Mouse (Mus musculus) midbrain, embryonic 14.5 days (tissue): ENCODE data around the gene Lrguk. TPM values are rescaled to one million over a fixed set of nuclear protein-coding genes. Genes with fewer than 3 reads are reported as not detected.

ENCODE experiments used
- ATAC-seq: fragments of 200-750 bp; cut with Nextera tagmentation; 2 replicates; pipeline ENCODE4 v1.8.0; 2017; ENCODE audit warnings: moderate number of reproducible peaks, moderate library complexity; ENCODE audit not compliant: low FRiP score, low TSS enrichment
- DNase-seq: peaks from one replicate; pipeline ENCODE4 v3.0.0-alpha.2; 2015
- H3K27ac ChIP-seq: fragments of 300-500 bp; sonication (generic); replicated peaks from 2 replicates; pipeline ENCODE4 v1.5.1; 2014; ENCODE audit warnings: mild to moderate bottlenecking, low read depth, low read length, moderate library complexity
- H3K27me3 ChIP-seq: fragments of 300-500 bp; sonication (generic); 2 replicates; pipeline ENCODE4 v1.6.1; 2014; ENCODE audit warnings: low read length, control low read depth, mixed read lengths; ENCODE audit not compliant: control insufficient read depth, insufficient read depth
- H3K36me3 ChIP-seq: fragments of 300-500 bp; sonication (generic); 2 replicates; pipeline ENCODE4 v1.6.1; 2014; ENCODE audit warnings: low read length, control low read depth; ENCODE audit not compliant: control insufficient read depth, insufficient read depth
- H3K4me1 ChIP-seq: fragments of 300-500 bp; sonication (generic); 2 replicates; pipeline ENCODE4 v1.6.1; 2014; ENCODE audit warnings: mild to moderate bottlenecking, antibody characterized with exemption, low read length, control low read depth; ENCODE audit not compliant: control insufficient read depth, insufficient read depth
- H3K4me2 ChIP-seq: fragments of 300-500 bp; sonication (generic); 2 replicates; pipeline ENCODE4 v1.6.1; 2014; ENCODE audit warnings: mild to moderate bottlenecking, low read length, moderate library complexity
- H3K4me3 ChIP-seq: fragments of 300-500 bp; sonication (generic); replicated peaks from 2 replicates; pipeline ENCODE4 v1.5.1; 2014; ENCODE audit warnings: low read depth, low read length
- H3K9ac ChIP-seq: fragments of 300-500 bp; sonication (generic); replicated peaks from 2 replicates; pipeline ENCODE4 v1.6.1; 2014; ENCODE audit warnings: mild to moderate bottlenecking, low read length, moderate library complexity
- H3K9me3 ChIP-seq: fragments of 300-500 bp; sonication (generic); 2 replicates; pipeline ENCODE4 v1.6.1; 2016; ENCODE audit warnings: low read length, control low read depth, mixed read lengths; ENCODE audit not compliant: control insufficient read depth
- WGBS: fragments of 180-500 bp; shearing (Covaris S2); extraction: QIAGEN DNeasy Blood & Tissue Kit; methylation state at CpG from one replicate; pipeline ENCODE4 v1.1.7; 2014; 5-methylcytosine and 5-hydroxymethylcytosine counted together
- polyA plus RNA-seq: library from polyadenylated mRNA; unstranded; fragments of >200 nt; fragmentation: Nextera tagmentation; extraction: Ambion mirVana; gene quantifications from 2 replicates; pipeline ENCODE4 v1.2.1, GENCODE M21; 2014

Gene Lrguk
- polyA plus RNA-seq, 1 experiment from 2014 or later = 0.83 TPM

DNA sequence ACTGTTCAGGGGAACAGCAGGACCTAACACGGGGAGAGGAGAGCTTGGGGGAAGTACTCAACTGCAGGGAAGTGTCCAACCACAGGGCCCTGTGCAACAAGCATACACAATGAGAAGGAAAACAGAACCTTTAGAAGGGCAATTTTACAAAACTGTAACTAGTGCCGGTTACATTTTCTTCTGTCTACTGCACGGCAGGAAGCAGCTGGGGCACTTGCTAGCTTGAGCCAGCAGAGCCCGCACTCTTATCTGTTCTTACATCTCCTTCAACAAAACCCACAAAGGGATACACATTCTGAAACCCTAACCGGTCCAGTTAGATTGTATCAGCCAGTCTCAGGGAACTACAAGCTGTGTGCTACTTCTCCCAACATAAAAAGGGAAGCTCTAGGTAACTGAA lies 126.8 kb downstream of the Lrguk start:
- Histone ChIP-seq H3K9me3 (no peaks in the 10 kb centered on the region), H3K4me1 (peaks cover 17% of the 10 kb centered on the region), H3K9ac (no peak overlapping the region), H3K4me3 (no peak overlapping the region), H3K27me3 (no peaks in the 10 kb centered on the region), H3K4me2 (no peak overlapping the region), H3K27ac (no peak overlapping the region), H3K36me3 (peaks cover 41% of the 10 kb centered on the region)
- DNase-seq (no peak), ATAC-seq (no peak)
- WGBS = 81% methylated on average over 5 of the region's 5 CpGs

DNA sequence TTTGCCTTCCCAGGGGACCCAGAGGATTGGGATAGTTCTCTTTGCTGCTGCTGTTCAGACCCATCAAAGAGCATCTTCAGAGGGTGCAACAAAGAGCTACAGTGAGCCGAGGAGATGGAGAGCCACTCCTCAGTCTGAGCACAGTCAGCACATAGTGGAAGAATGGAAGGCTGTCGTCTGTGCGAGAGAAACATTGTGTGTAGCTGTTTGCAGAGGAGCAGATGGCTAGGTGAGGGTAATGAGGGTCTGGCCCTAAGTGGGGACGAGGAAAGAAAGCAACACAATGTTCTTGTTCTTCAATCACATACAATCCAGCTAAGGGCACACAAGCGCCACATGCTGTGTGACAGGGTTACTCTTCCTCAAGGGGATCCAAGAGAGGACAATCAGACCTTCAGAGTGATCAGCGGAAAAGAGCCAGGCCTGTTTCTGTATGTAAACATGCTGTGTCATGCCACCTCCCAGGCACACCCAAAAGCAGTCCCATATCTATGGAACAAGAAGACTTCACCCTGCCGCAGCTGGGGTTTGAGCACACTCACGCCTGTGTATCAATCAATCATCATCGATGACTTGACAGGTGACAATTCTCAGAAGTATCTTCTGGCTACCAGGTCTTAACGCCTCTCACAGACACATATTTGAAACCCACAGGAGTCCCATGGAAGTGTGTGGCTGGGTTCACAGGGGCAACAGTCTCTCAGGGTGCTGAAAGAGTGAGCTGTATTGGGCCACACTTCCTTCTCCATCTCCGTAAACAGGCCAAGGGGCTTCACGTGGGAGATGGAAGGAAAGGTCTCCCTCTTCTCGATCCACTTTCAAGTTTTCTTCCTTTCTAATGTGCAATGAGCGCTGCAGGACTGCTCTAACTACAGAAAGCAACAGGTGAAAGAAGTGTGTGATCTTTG lies 127.8 kb downstream of the Lrguk start:
- ATAC-seq (no peak), DNase-seq (no peak)
- Histone ChIP-seq H3K4me3 (no peak overlapping the region), H3K9ac (no peak overlapping the region), H3K36me3 (peaks cover 51% of the 10 kb centered on the region), H3K4me1 (peaks cover 17% of the 10 kb centered on the region), H3K27me3 (no peaks in the 10 kb centered on the region), H3K4me2 (no peak overlapping the region), H3K9me3 (no peaks in the 10 kb centered on the region), H3K27ac (no peak overlapping the region)
- WGBS = 86% methylated on average over 14 of the region's 14 CpGs

DNA sequence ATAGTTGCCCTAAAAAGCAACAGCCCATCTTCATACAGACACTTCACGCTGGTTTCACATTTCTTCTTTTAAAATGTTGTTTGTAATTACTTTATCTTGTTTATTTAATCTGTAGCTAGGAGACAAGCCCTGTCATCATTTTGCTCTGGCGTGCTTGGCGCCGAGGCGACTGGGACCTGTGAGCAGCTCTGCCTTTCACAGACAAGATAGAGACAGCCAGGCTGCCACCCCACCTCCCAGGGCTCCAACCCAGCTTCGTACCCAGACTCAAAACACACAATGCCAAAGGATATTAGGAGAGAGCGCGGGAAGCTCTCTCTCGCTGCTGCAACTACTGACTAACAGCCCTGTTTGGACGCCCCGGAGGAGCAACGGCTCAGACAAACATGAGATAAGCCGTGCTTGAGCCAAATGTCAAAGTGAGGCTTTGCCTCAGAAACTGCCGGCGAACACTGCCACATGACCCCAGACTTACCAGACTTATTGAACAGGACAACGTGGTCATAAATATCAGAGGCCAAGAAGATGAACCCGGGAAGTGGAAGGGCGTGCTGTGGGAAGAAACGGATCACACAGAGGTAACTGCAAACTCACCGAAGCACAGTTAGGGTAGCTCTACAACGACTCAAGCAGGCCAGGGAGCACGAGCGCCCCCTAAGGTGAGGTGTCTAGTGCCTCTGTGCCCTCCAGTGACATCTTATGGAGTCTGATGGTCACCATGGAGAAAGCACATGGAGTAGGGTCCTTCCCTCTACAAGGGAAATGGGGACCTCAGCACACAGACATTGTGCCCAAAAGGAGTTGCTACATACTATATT lies 131.0 kb downstream of the Lrguk start:
- Histone ChIP-seq H3K27ac (no peak overlapping the region), H3K4me2 (no peak overlapping the region), H3K36me3 (peaks cover 67% of the 10 kb centered on the region), H3K4me3 (no peak overlapping the region), H3K4me1 (no peaks in the 10 kb centered on the region), H3K9ac (no peak overlapping the region), H3K9me3 (no peaks in the 10 kb centered on the region), H3K27me3 (no peaks in the 10 kb centered on the region)
- WGBS = 90% methylated on average over 23 of the region's 23 CpGs
- DNase-seq (no peak), ATAC-seq (no peak)

DNA sequence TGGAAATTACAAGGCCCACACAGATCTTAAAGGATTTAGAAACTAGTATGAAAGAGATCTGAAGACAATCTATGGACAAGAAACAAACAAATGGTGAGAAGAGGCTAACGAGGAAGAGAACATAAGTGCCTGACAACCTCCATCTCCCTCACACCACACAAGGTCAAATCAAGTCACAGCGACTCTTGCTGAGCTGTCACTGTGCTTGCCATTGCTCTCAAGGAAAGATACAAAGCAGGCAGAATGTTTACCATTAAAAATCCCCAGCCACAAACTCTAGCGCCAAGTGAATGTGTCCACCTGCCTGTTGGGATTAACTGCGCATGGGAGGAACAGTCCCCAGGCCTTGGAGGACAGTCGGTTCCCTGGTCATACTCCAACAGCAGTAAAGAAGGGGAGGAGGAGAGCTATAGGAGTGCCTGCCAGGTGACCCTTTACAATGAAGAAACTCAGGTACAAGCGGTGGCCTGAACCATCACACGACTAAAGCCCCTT lies 131.6 kb downstream of the Lrguk start:
- Histone ChIP-seq H3K36me3 (peaks cover 74% of the 10 kb centered on the region), H3K9me3 (no peaks in the 10 kb centered on the region), H3K27ac (no peak overlapping the region), H3K9ac (no peak overlapping the region), H3K4me2 (no peak overlapping the region), H3K27me3 (no peaks in the 10 kb centered on the region), H3K4me1 (no peaks in the 10 kb centered on the region), H3K4me3 (no peak overlapping the region)
- WGBS = 98% methylated on average over 7 of the region's 7 CpGs
- no peak for ATAC-seq
- no peak for DNase-seq

DNA sequence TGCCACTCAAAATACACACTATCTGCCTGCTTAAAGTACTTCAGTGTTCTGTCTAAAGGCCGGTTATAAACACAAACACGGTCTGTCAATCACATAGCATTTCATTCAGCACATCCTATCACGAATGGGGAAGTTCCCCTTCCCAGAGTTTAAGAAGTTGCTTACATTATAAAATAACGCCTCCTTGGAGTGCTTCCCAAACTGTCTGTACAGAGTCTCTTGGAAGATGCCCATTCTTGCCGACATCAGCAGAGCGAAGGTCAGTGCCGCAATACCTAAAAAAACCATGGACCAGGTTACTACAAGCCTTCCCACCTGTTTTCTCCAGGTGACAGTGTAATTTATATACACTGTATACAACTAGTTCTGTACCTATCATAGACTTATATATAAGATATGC lies 132.3 kb downstream of the Lrguk start:
- no peak overlapping the region for H3K4me2 ChIP-seq
- 94% methylated on average over 7 of the region's 7 CpGs for WGBS
- H3K4me3 ChIP-seq = no peak overlapping the region
- no peaks in the 10 kb centered on the region for H3K9me3 ChIP-seq
- no peak overlapping the region for H3K9ac ChIP-seq
- no peak overlapping the region for H3K27ac ChIP-seq
- H3K4me1 ChIP-seq = no peaks in the 10 kb centered on the region
- ATAC-seq = no peak
- no peak for DNase-seq
- H3K27me3 ChIP-seq = no peaks in the 10 kb centered on the region
- peaks cover 80% of the 10 kb centered on the region for H3K36me3 ChIP-seq

DNA sequence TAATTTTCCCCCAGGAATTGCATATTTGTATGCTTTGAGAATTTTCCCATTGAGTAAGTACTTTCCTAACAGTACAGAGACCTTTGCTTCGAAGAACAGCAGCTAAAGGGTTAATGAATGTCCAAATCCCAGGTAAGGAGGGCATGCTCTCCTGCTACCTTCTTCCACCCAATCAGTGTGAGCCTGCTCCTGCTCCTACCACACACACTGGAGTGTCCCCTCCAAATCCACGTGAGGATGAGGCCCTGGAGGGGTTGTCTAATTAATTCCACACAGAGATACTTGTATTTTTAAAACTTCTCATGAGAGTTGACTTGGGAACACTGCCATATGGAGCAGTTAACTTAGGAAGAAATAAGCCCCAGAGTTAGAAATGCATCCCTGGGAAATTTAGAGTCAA lies 133.4 kb downstream of the Lrguk start:
- WGBS = 72% methylated on average over 2 of the region's 2 CpGs
- DNase-seq (no peak), ATAC-seq (no peak)
- H3K9ac ChIP-seq = no peak overlapping the region
- H3K36me3 ChIP-seq = peaks cover 83% of the 10 kb centered on the region
- no peaks in the 10 kb centered on the region for H3K4me1 ChIP-seq
- H3K27me3 ChIP-seq = no peaks in the 10 kb centered on the region
- no peak overlapping the region for H3K4me3 ChIP-seq
- no peaks in the 10 kb centered on the region for H3K9me3 ChIP-seq
- H3K27ac ChIP-seq = no peak overlapping the region
- no peak overlapping the region for H3K4me2 ChIP-seq

DNA sequence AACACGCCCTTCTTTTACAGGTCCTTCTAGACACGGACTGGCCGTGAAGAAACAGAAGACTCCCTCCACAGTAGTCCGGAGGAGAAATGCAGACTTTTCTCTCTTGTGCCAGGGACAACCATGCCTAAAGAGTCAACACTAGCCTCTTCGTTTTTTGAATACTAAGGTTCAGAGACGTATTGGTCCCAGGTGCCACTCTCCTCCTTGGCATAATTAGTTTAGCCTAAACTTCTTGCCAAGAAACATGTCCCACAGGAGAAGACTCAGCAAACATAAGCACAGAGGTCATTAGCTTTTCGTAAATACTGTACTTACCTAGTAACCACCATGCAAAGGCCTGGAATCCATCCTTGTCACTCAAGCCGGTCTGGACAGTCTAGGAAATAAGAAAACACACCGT lies 133.8 kb downstream of the Lrguk start:
- Histone ChIP-seq H3K4me3 (no peak overlapping the region), H3K36me3 (peaks cover 79% of the 10 kb centered on the region)
- WGBS = 91% methylated on average over 9 of the region's 9 CpGs

DNA sequence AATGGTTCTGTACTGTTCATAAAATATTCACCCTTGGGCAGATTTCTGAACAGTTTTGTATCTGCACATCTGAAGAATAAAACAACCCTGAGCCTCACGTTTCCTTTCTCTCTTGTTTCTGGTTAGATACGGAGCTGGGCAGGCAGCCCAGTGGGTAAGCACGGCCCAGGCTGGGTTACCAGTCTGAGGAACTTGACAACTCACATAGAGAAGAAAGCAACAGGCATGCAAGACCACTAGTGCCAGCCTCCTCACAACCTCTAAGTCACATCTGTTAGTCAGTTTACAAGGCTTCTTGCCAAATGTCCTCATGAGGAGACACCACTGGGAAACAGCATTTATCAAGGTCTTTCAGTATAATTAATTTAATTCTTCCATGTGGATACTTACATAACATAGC lies 139.6 kb downstream of the Lrguk start:
- Histone ChIP-seq H3K9ac (no peak overlapping the region), H3K27me3 (no peaks in the 10 kb centered on the region), H3K9me3 (no peaks in the 10 kb centered on the region), H3K4me1 (no peaks in the 10 kb centered on the region), H3K36me3 (peaks cover 39% of the 10 kb centered on the region), H3K4me2 (no peak overlapping the region), H3K4me3 (no peak overlapping the region), H3K27ac (no peak overlapping the region)
- 85% methylated on average over 3 of the region's 3 CpGs for WGBS
- ATAC-seq (no peak), DNase-seq (no peak)

More for the DNA sequence above, 133.8 kb downstream of the Lrguk start:
- ATAC-seq = no peak
- Histone ChIP-seq H3K4me1 (no peaks in the 10 kb centered on the region), H3K4me2 (no peak overlapping the region), H3K9me3 (no peaks in the 10 kb centered on the region), H3K27ac (no peak overlapping the region), H3K27me3 (no peaks in the 10 kb centered on the region), H3K9ac (no peak overlapping the region)
- DNase-seq = no peak
